Mouse (Mus musculus): ENCODE measurements around the gene Sh3glb2.

Gene Sh3glb2

DNA sequence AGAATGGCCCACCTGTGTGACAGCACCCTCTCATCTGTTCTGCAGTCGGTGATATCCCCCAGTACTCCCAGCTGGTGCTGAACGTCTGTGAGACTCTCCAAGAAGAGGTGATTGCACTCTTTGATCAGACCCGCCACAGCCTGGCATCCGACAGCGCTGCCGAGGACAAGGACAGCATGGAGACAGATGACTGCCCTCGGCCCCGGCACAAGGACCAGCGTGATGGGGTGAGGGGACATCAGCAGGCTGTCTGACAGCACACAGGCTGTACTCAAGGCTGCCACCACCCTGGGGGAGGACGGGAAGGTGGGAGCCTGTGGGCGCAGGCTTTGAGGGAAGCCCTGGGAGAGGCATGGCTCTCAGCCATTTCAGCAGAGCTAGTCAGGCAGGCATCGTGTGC, 22.0 kb downstream of the Sh3glb2 start:
- no peak for DNase-seq

DNA sequence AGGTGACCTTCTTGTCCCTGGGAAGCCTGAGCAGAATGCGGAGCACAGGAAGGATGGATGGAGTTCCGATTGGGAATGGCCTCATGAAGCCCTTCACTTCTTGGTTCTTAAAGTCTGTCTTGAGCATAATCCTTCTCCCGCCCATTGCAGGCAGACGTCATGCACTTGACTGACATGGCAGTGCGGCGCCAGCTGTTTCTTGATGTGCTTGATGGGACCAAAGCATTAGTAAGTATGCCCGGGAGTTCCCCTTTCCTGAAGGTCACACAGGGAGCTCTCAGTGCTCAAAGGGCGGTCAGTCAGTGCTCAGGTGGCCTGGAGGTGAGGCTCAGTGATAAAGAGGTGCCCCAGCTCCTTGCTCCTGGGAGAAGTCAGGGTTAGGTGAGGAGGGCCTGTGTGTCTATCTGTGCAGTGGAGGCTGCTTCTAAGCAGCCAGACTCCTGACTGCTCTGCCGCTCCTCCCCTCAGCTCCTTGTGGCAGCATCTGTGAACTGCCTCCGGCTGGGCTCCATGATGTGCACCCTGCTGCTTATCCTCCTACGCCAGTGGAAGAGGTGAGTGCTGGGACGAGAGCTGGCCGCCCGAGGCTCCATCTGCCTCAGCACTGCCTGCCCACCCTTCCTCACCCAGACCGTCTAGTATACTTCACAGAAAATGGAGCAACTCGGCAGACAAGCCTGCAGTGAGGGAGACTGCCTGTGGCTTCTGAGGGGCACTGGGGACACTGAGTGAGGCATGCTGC, 22.8 kb downstream of the Sh3glb2 start:
- DNase-seq = no peak

DNA sequence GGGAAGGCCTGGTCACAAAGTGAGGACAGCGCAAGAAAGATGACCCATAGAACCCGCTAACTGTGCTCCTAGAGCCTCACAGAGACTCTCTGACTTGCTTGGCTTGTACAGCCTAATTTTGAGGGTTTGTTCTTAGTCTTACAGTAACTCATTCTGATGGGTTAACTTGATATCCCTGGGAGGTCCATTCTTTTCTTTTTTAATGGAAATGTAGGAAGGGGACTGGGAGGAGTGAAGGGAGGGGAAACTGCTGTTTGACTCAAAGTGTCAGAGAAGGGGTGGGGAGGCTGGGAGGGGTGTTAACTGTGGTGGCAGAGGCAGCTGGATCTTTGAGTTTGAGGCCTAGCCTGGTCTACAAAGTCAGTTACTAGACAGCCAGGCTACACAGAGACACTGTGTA, 23.8 kb downstream of the Sh3glb2 start:
- DNase-seq = no peak

DNA sequence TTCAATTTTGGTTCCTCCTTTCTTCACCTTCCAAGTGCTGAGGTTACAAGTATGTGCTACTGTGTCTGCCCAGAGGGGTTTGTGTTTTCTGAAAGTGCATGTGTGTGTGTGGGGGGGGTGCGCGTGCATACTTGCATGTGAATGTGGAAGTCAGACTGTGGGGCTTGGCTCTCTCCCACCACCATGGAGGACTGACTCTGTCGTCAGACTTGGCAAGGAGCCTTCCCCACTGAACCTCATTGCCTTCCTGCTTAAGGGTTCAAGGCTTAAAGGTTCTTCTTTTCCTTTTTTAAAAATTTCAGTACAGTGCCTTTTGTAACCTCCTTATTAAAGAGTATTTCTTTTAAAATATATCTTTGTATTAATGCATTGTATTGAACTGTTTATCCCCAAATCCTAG, 30.3 kb downstream of the Sh3glb2 start:
- no peak for DNase-seq

DNA sequence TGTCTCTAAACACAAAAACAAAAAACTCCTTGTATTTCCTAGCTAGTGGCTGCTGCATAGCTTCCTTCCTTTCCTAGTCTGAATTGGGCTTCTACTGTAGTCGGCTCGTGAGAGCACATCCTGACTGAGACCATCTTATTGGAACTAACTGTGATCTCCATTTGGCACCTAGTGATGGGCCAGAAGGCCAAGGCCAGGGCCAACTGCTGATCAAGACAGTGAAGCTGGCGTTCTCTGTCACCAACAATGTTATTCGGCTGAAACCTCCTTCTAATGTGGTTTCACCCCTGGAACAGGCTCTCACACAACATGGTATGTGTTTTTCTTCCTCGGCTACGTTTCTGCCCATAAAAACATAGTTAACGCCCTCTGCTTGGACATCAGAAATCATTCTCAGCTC, 31.9 kb downstream of the Sh3glb2 start:
- DNase-seq = no peak

DNA sequence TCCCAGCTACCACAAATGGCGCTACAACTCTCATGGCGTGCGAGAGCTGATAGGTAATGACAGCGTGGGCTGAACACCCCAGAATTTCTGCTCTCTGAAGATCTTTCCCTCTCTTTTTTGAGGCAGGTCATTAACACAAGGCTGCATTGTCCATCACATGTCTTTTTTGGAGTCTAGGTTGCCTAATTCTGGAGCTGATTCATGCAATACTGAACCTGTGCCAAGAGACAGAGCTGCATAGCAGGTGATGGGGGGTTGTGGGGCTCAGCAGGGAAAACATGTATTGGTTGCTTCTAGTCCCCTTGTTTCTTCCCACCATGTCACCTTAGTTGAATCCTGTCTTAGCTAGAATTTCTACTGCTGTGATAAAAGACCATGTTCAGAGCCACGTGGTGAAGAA, 33.8 kb downstream of the Sh3glb2 start:
- no peak for DNase-seq

DNA sequence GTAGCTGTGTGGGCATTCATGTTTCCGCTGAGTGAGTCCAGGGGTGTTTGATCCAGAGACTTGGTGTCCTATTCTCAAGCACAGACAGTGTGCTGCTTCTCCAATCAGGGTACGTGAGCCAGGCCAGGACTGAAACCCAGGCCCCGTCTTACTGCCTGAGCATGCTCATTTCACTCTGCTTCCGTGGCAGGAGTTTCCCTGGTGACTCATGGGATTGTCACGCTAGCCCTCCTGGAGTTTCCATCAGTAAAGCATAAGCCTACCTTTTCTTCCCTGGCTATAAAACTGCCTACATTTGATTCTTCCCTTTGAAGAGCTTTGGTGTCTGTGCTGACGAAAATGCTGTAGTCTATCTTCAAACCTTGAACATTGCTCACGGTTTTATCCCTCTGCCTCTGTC, 36.0 kb downstream of the Sh3glb2 start:
- no peak for DNase-seq

DNA sequence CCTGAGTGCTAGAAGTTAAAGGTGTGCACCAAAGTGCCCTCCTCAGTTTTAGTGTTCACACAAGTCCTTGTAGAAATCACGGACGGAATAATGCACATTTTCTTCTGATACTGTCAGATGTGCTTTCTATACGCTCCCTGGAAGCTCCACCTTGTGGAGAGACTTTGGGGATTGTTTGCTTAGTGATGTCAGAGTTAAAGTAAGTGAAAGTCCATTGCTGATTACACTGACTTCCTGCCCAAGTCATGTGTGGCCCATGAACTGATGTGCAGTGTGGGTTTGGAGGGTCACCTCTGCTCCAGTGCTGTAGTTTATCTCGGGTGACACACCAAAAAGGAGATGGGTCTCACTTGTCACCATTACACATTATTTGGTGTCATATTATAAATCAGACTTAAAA, 39.9 kb downstream of the Sh3glb2 start:
- DNase-seq = no peak

DNA sequence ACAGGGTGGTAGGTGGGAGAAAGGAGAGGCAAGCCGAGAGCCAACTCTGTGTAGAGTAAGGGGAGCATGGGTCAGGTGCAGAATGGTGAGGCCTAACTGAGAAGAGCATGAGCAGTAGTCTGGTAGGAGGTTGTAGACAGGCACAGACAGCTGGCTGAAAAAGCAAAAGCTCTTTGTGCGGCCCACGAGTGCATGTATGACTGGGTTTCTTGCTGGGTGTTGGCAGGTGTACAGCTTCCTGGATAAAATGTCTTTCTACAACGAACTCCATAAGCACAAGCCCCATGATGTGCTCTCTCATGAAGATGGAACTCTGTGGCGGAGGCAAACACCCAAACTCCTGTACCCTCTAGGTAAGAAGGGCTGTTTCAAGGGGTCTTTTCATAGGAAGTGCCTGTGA, 42.2 kb downstream of the Sh3glb2 start:
- DNase-seq = no peak

DNA sequence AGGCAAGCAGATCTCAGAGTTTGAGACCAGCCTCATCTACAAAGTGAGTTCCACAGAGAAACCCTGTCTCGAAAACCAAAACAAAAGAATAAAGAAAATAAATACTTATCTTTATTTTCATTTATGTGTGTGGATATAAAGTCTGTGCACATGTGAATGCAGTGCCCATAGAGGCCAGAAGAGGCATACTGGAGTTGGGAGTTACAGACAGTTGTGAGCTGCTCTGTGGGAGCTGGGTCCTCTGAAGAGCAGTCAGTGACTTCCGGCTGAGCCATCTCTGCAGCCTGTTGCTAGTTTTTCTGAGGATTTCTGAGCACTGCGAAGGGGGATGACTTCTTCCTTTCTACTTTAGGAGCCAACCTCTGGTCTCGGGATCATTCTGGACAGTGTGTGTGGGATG, 43.0 kb downstream of the Sh3glb2 start:
- no peak for DNase-seq

DNA sequence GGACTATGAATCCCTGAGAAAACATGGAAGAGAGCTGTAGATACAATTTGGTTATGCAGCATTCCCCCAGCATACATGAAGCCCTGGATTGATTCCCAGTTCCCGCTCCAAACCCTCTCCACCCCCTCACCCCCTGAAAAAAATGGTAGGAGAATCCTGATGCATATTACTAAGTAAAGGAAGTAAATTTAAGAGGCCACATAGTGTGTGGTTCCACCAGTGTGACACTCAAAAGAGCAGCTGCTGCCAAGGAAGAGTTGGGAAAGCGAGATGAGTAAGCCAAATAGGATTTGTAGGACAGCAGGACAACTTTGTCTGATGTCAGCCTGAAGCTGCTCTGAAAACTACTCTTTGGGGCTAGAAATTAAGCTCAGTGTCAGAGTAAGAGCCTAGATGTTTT, 47.7 kb downstream of the Sh3glb2 start:
- DNase-seq = no peak

DNA sequence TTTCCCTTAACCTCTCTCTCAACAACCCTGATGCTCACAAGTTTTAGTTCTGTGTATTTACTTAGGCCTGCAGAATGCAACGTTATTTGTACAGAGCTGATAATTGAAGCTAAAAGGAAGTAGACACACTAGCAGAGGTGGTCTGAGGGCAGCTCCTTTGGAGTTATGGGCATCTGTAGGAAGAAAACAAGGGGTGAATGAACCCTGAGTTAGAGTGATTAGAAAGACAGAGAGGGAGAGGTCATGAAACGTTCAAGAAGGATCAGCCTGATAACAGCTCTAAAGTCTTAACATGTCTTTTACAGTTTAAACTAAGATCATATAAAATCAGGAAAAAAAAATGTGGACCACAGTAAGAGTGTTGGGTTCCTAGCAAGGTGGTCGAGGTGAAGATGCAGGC, 49.8 kb downstream of the Sh3glb2 start:
- DNase-seq = no peak

DNA sequence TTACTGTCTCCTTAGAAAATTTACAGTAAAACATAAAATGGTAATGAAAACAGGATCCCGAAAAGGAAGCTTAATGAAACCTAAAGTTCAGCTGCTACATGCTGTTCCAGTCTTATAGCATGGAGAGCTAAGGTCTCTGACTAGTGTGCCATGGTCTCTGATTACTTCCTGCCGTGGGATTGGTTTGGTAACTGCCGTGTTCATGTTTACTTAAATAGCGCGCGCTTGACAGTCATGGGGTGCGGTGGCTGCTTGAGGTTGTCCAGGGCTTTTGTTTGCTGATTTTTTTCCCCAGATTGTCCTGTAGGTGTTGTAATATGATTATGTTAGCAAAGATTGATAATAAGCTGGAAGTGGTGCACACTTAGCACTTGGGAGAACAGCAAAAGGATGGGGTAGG, 53.0 kb downstream of the Sh3glb2 start:
- no peak for DNase-seq

DNA sequence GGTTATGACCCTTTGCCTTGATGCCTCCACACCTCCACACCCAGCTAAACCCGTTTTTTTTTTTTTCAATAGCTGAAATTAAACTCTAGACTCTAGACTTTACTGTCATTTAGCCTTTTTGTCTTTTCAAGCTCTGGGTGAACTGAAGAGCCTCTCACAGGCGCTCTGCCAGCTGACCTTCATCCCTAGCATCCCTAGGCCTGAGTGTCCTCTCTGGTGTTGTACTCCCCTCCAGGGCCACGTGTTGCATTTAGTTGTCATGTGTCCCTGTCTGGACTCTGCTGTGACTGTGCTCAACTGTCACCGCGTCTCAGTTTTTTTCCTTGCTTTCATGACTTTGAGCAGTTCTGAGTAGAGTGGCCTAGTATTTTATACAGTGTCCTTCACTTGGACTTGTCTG, 59.2 kb downstream of the Sh3glb2 start:
- no peak for DNase-seq

DNA sequence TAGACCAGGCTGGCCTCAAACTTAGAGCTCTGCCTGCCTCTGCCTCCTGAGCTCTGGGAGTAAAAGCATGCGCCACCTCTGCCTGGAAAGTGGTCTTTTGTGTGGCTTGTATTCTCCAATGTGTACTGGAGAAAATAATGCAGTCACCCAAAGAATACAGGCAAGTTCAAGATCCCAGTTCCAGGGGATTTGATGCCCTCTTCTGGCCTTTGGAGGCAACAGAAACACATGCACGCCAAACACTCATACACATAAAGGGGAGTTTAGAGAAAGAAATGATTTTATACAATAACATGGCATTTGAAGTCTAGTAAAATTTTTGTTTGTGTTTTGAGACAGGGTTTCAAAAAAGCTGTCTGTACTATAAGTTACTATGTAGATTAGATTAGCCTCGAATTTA, 59.6 kb downstream of the Sh3glb2 start:
- no peak for DNase-seq
